Mouse (Mus musculus): Measurements from ENCODE around the gene 4931414P19Rik. TPM values are rescaled to one million over a fixed set of nuclear protein-coding genes. Genes with fewer than 3 reads are reported as not detected.

The 4931414P19Rik gene
- polyA plus RNA-seq, 1 experiment from 2014 or later = 7.1 TPM

- Histone ChIP-seq H3K4me1 (ENCODE audit: control insufficient read depth in 2 of 2, insufficient read depth in 2 of 2, low read length in 2 of 2) (peaks cover 18 to 30% of the 10 kb centered on the region in 2 experiments), H3K27ac (replicated peaks in 1 of 2; ENCODE audit: control insufficient read depth in 1 of 2, insufficient read depth in 1 of 2, low read depth in 2 of 2, low read length in 2 of 2) (no peak overlapping the region), H3K36me3 (ENCODE audit: control insufficient read depth, insufficient read depth, low read length) (0 out of 2 replicates have a peak, but pooled peaks cover 3% of the 10 kb centered on the region), H3K27me3 (ENCODE audit: control insufficient read depth, insufficient read depth, low read length) (no peaks in the 10 kb centered on the region), H3K4me2 (ENCODE audit: low read length) (no peak overlapping the region), H3K9me3 (ENCODE audit: control insufficient read depth, low read length) (no peaks in the 10 kb centered on the region), H3K4me3 (ENCODE audit: control insufficient read depth in 1 of 2, insufficient read depth in 1 of 2, low read depth in 1 of 2, low read length in 2 of 2) (no peak overlapping the region), H3K9ac (ENCODE audit: low read length) (no peak overlapping the region)
- WGBS = 72% methylated on average over 7 of the region's 7 CpGs
- no peak for ATAC-seq (ENCODE audit: insufficient number of reproducible peaks, insufficient read depth, low FRiP score, low read depth)
These were observed 8.7 kb downstream of the 4931414P19Rik start for GRCm38 (mm10) chr14:54597084-54597483.

- ATAC-seq (ENCODE audit: insufficient number of reproducible peaks, insufficient read depth, low FRiP score, low read depth) = no peak
- peak overlapping the region in 1 of 2 experiments; percentile 44; a peak in 2 of 4 replicates for H3K27ac ChIP-seq (replicated peaks in 1 of 2; ENCODE audit: control insufficient read depth in 1 of 2, insufficient read depth in 1 of 2, low read depth in 2 of 2, low read length in 2 of 2)
- H3K36me3 ChIP-seq (ENCODE audit: control insufficient read depth, insufficient read depth, low read length) = 0 out of 2 replicates have a peak, but pooled peaks cover 6% of the 10 kb centered on the region
- H3K4me1 ChIP-seq (ENCODE audit: control insufficient read depth in 2 of 2, insufficient read depth in 2 of 2, low read length in 2 of 2) = peaks cover 18 to 31% of the 10 kb centered on the region in 2 experiments
- H3K27me3 ChIP-seq (ENCODE audit: control insufficient read depth, insufficient read depth, low read length) = no peaks in the 10 kb centered on the region
- peak overlapping the region; percentile 68 for H3K4me2 ChIP-seq (ENCODE audit: low read length)
- 39% methylated on average over 28 of the region's 28 CpGs for WGBS
- H3K4me3 ChIP-seq (ENCODE audit: control insufficient read depth in 1 of 2, insufficient read depth in 1 of 2, low read depth in 1 of 2, low read length in 2 of 2) = peak overlapping the region; percentile 21 to 31
- no peaks in the 10 kb centered on the region for H3K9me3 ChIP-seq (ENCODE audit: control insufficient read depth, low read length)
- peak overlapping the region; percentile 66; the same call in 1 of the 2 replicates for H3K9ac ChIP-seq (ENCODE audit: low read length)
These were observed 11.0 kb downstream of the 4931414P19Rik start for GRCm38 (mm10) chr14:54594631-54595414.

GRCm38 (mm10) chr14:54594055-54594454 is 11.7 kb downstream of the 4931414P19Rik start:
- Histone ChIP-seq H3K9me3 (ENCODE audit: control insufficient read depth, low read length) (no peaks in the 10 kb centered on the region), H3K27ac (replicated peaks in 1 of 2; ENCODE audit: control insufficient read depth in 1 of 2, insufficient read depth in 1 of 2, low read depth in 2 of 2, low read length in 2 of 2) (no peak overlapping the region), H3K36me3 (ENCODE audit: control insufficient read depth, insufficient read depth, low read length) (0 out of 2 replicates have a peak, but pooled peaks cover 6% of the 10 kb centered on the region), H3K4me2 (ENCODE audit: low read length) (no peak overlapping the region), H3K9ac (ENCODE audit: low read length) (no peak overlapping the region), H3K4me3 (ENCODE audit: control insufficient read depth in 1 of 2, insufficient read depth in 1 of 2, low read depth in 1 of 2, low read length in 2 of 2) (no peak overlapping the region), H3K27me3 (ENCODE audit: control insufficient read depth, insufficient read depth, low read length) (no peaks in the 10 kb centered on the region), H3K4me1 (ENCODE audit: control insufficient read depth in 2 of 2, insufficient read depth in 2 of 2, low read length in 2 of 2) (peaks cover 18 to 32% of the 10 kb centered on the region in 2 experiments)
- 88% methylated on average over 3 of the region's 3 CpGs for WGBS
- no peak for ATAC-seq (ENCODE audit: insufficient number of reproducible peaks, insufficient read depth, low FRiP score, low read depth)

- H3K9me3 ChIP-seq (ENCODE audit: control insufficient read depth, low read length) = no peaks in the 10 kb centered on the region
- peak overlapping the region; percentile 2 for H3K4me2 ChIP-seq (ENCODE audit: low read length)
- H3K36me3 ChIP-seq (ENCODE audit: control insufficient read depth, insufficient read depth, low read length) = 0 out of 2 replicates have a peak, but pooled peaks cover 6% of the 10 kb centered on the region
- H3K9ac ChIP-seq (ENCODE audit: low read length) = peak overlapping the region; percentile 56
- peaks cover 22 to 43% of the 10 kb centered on the region in 2 experiments for H3K4me1 ChIP-seq (ENCODE audit: control insufficient read depth in 2 of 2, insufficient read depth in 2 of 2, low read length in 2 of 2)
- peak; percentile 78 for ATAC-seq (ENCODE audit: insufficient number of reproducible peaks, insufficient read depth, low FRiP score, low read depth)
- peak overlapping the region; percentile 86 for H3K27ac ChIP-seq (replicated peaks in 1 of 2; ENCODE audit: control insufficient read depth in 1 of 2, insufficient read depth in 1 of 2, low read depth in 2 of 2, low read length in 2 of 2)
- 32% methylated on average over 10 of the region's 10 CpGs for WGBS
- H3K27me3 ChIP-seq (ENCODE audit: control insufficient read depth, insufficient read depth, low read length) = no peaks in the 10 kb centered on the region
- H3K4me3 ChIP-seq (ENCODE audit: control insufficient read depth in 1 of 2, insufficient read depth in 1 of 2, low read depth in 1 of 2, low read length in 2 of 2) = no peak overlapping the region
These were observed 13.4 kb downstream of the 4931414P19Rik start for GRCm38 (mm10) chr14:54592319-54592934.

GRCm38 (mm10) chr14:54591056-54591455 is 14.7 kb downstream of the 4931414P19Rik start:
- Histone ChIP-seq H3K4me2 (ENCODE audit: low read length) (no peak overlapping the region), H3K4me3 (ENCODE audit: control insufficient read depth in 1 of 2, insufficient read depth in 1 of 2, low read depth in 1 of 2, low read length in 2 of 2) (no peak overlapping the region), H3K4me1 (ENCODE audit: control insufficient read depth in 2 of 2, insufficient read depth in 2 of 2, low read length in 2 of 2) (peaks cover 22 to 43% of the 10 kb centered on the region in 2 experiments), H3K9ac (ENCODE audit: low read length) (no peak overlapping the region), H3K27me3 (ENCODE audit: control insufficient read depth, insufficient read depth, low read length) (no peaks in the 10 kb centered on the region), H3K9me3 (ENCODE audit: control insufficient read depth, low read length) (no peaks in the 10 kb centered on the region), H3K27ac (replicated peaks in 1 of 2; ENCODE audit: control insufficient read depth in 1 of 2, insufficient read depth in 1 of 2, low read depth in 2 of 2, low read length in 2 of 2) (no peak overlapping the region), H3K36me3 (ENCODE audit: control insufficient read depth, insufficient read depth, low read length) (0 out of 2 replicates have a peak, but pooled peaks cover 11% of the 10 kb centered on the region)
- WGBS = 92% methylated on average over 16 of the region's 16 CpGs
- ATAC-seq (ENCODE audit: insufficient number of reproducible peaks, insufficient read depth, low FRiP score, low read depth) = no peak

- H3K4me3 ChIP-seq (ENCODE audit: control insufficient read depth in 1 of 2, insufficient read depth in 1 of 2, low read depth in 1 of 2, low read length in 2 of 2) = no peak overlapping the region
- no peaks in the 10 kb centered on the region for H3K9me3 ChIP-seq (ENCODE audit: control insufficient read depth, low read length)
- ATAC-seq (ENCODE audit: insufficient number of reproducible peaks, insufficient read depth, low FRiP score, low read depth) = 0 out of 2 replicates have a peak, but pooled peaks have one; percentile 23
- no peak overlapping the region for H3K9ac ChIP-seq (ENCODE audit: low read length)
- H3K27me3 ChIP-seq (ENCODE audit: control insufficient read depth, insufficient read depth, low read length) = no peaks in the 10 kb centered on the region
- peaks cover 36% of the 10 kb centered on the region for H3K36me3 ChIP-seq (ENCODE audit: control insufficient read depth, insufficient read depth, low read length)
- peaks cover 2 to 8% of the 10 kb centered on the region in 2 experiments; a peak in 3 of 4 replicates for H3K4me1 ChIP-seq (ENCODE audit: control insufficient read depth in 2 of 2, insufficient read depth in 2 of 2, low read length in 2 of 2)
- H3K4me2 ChIP-seq (ENCODE audit: low read length) = no peak overlapping the region
- H3K27ac ChIP-seq (replicated peaks in 1 of 2; ENCODE audit: control insufficient read depth in 1 of 2, insufficient read depth in 1 of 2, low read depth in 2 of 2, low read length in 2 of 2) = no peak overlapping the region
- 36% methylated on average over 7 of the region's 7 CpGs for WGBS
These were observed 22.0 kb downstream of the 4931414P19Rik start for GRCm38 (mm10) chr14:54583681-54584338.

GRCm38 (mm10) chr14:54582536-54582935 is 23.3 kb downstream of the 4931414P19Rik start:
- no peak overlapping the region for H3K27ac ChIP-seq (replicated peaks in 1 of 2; ENCODE audit: control insufficient read depth in 1 of 2, insufficient read depth in 1 of 2, low read depth in 2 of 2, low read length in 2 of 2)
- no peak for ATAC-seq (ENCODE audit: insufficient number of reproducible peaks, insufficient read depth, low FRiP score, low read depth)
- 88% methylated on average over 9 of the region's 9 CpGs for WGBS
- no peaks in the 10 kb centered on the region for H3K27me3 ChIP-seq (ENCODE audit: control insufficient read depth, insufficient read depth, low read length)
- H3K36me3 ChIP-seq (ENCODE audit: control insufficient read depth, insufficient read depth, low read length) = peaks cover 36% of the 10 kb centered on the region
- no peak overlapping the region for H3K4me3 ChIP-seq (ENCODE audit: control insufficient read depth in 1 of 2, insufficient read depth in 1 of 2, low read depth in 1 of 2, low read length in 2 of 2)
- no peaks in the 10 kb centered on the region for H3K9me3 ChIP-seq (ENCODE audit: control insufficient read depth, low read length)
- no peak overlapping the region for H3K4me2 ChIP-seq (ENCODE audit: low read length)
- H3K4me1 ChIP-seq (ENCODE audit: control insufficient read depth in 2 of 2, insufficient read depth in 2 of 2, low read length in 2 of 2) = peaks cover 0 to 4% of the 10 kb centered on the region in 2 experiments; a peak in 2 of 4 replicates
- no peak overlapping the region for H3K9ac ChIP-seq (ENCODE audit: low read length)
